Mouse (Mus musculus) large intestine, adult 2 months (tissue): ENCODE results near the gene Dpf1. TPM values are rescaled to one million over a fixed set of nuclear protein-coding genes. Genes with fewer than 3 reads are reported as not detected.
A peak's percentile ranks its signal among the peaks of the same experiment; 100 is the strongest.

Experiments used
- DNase-seq: peaks from one replicate; pipeline ENCODE4 v3.0.0-alpha.2; 2012; ENCODE audit warnings: low read depth, low spot score
- WGBS: fragments of 180-500 bp; shearing (Covaris S2); methylation state at CpG from one replicate; pipeline ENCODE4 v1.1.7; 2018; 5-methylcytosine and 5-hydroxymethylcytosine counted together
- polyA plus RNA-seq: library from polyadenylated mRNA; depleted of rRNA; stranded (reverse); fragments of >200 nt; gene quantifications from 2 replicates; pipeline ENCODE4 v1.2.3, GENCODE M21; 2012

The Dpf1 gene
- polyA plus RNA-seq, 1 experiment: 0.55 TPM

- no peak for DNase-seq
- WGBS: 81% methylated on average over 9 of the region's 9 CpGs
Measured at GRCm38 (mm10) chr7:29336795-29337319, 33.1 kb downstream of the Dpf1 start.

GRCm38 (mm10) chr7:29337766-29338165 lies 34.0 kb downstream of the Dpf1 start:
- no peak for DNase-seq
- WGBS: 80% methylated on average over 2 of the region's 2 CpGs

- WGBS: 36% methylated on average over 9 of the region's 9 CpGs
- DNase-seq: peak; percentile 48
Measured at GRCm38 (mm10) chr7:29338351-29338919, 34.7 kb downstream of the Dpf1 start.

GRCm38 (mm10) chr7:29338984-29339679 lies 35.4 kb downstream of the Dpf1 start:
- no peak for DNase-seq
- WGBS: 40% methylated on average over 14 of the region's 14 CpGs

- DNase-seq: no peak
- 90% methylated on average over 9 of the region's 9 CpGs for WGBS
Measured at GRCm38 (mm10) chr7:29340247-29340646, 36.5 kb downstream of the Dpf1 start.

GRCm38 (mm10) chr7:29340838-29341237 lies 37.1 kb downstream of the Dpf1 start:
- 90% methylated on average over 8 of the region's 8 CpGs for WGBS
- DNase-seq: no peak

- 88% methylated on average over 12 of the region's 12 CpGs for WGBS
- no peak for DNase-seq
Measured at GRCm38 (mm10) chr7:29341722-29342121, 38.0 kb downstream of the Dpf1 start.

GRCm38 (mm10) chr7:29342489-29343092 lies 38.8 kb downstream of the Dpf1 start:
- DNase-seq: no peak

GRCm38 (mm10) chr7:29343746-29344145 lies 40.0 kb downstream of the Dpf1 start:
- no peak for DNase-seq
- 90% methylated on average over 7 of the region's 7 CpGs for WGBS

More at GRCm38 (mm10) chr7:29342489-29343092, 38.8 kb downstream of the Dpf1 start:
- WGBS: 85% methylated on average over 8 of the region's 8 CpGs

- 90% methylated on average over 4 of the region's 4 CpGs for WGBS
- no peak for DNase-seq
Measured at GRCm38 (mm10) chr7:29345534-29345933, 41.8 kb downstream of the Dpf1 start.

GRCm38 (mm10) chr7:29346212-29346611 lies 42.5 kb downstream of the Dpf1 start:
- 77% methylated on average over 3 of the region's 3 CpGs for WGBS
- DNase-seq: no peak

GRCm38 (mm10) chr7:29350489-29350888 lies 46.7 kb downstream of the Dpf1 start:
- DNase-seq: no peak
- 53% methylated on average over 10 of the region's 10 CpGs for whole genome bisulfite sequencing

GRCm38 (mm10) chr7:29352246-29352645 lies 48.5 kb downstream of the Dpf1 start:
- DNase-seq: no peak
- WGBS: 92% methylated on average over 8 of the region's 8 CpGs

GRCm38 (mm10) chr7:29354161-29354560 lies 50.4 kb downstream of the Dpf1 start:
- DNase-seq: no peak

GRCm38 (mm10) chr7:29355406-29355805 lies 51.7 kb downstream of the Dpf1 start:
- DNase-seq: no peak
- 94% methylated on average over 8 of the region's 8 CpGs for WGBS

More at GRCm38 (mm10) chr7:29354161-29354560, 50.4 kb downstream of the Dpf1 start:
- WGBS: 93% methylated on average over 8 of the region's 8 CpGs

- no peak for DNase-seq
- 95% methylated on average over 13 of the region's 13 CpGs for WGBS
Measured at GRCm38 (mm10) chr7:29361497-29361896, 57.7 kb downstream of the Dpf1 start.

- DNase-seq: no peak
- 40% methylated on average over 4 of the region's 4 CpGs for WGBS
Measured at GRCm38 (mm10) chr7:29364052-29364451, 60.3 kb downstream of the Dpf1 start.

GRCm38 (mm10) chr7:29367166-29368003 lies 63.6 kb downstream of the Dpf1 start:
- WGBS: 89% methylated on average over 13 of the region's 13 CpGs
- no peak for DNase-seq
